Mouse (Mus musculus) spleen, adult 2 months (tissue): ENCODE results near the gene Slc31a1. TPM values are rescaled to one million over a fixed set of nuclear protein-coding genes. Genes with fewer than 3 reads are reported as not detected.

Source experiments
- DNase-seq, 2 experiments: peaks; one replicate each; pipeline versions ENCODE4 v3.0.0 to v3.0.0-alpha.2; 2012 to 2021; ENCODE audit warnings: low spot score in 2 of 2, low read depth in 1 of 2
- H3K27ac ChIP-seq: fragments of 200-500 bp; 2 replicates; pipeline ENCODE4 v1.5.1; 2012; ENCODE audit warnings: low read length, inconsistent platforms; ENCODE audit not compliant: insufficient read depth
- H3K27me3 ChIP-seq: fragments of 200-500 bp; 2 replicates; pipeline ENCODE4 v1.6.1; 2012; ENCODE audit warnings: mild to moderate bottlenecking, moderate library complexity, low read length, inconsistent platforms; ENCODE audit not compliant: control insufficient read depth, insufficient read depth
- H3K36me3 ChIP-seq: fragments of 200-500 bp; 2 replicates; pipeline ENCODE4 v1.6.1; 2012; ENCODE audit warnings: mild to moderate bottlenecking, low read length, inconsistent platforms; ENCODE audit not compliant: control insufficient read depth, insufficient read depth
- H3K4me1 ChIP-seq: fragments of 200-500 bp; 2 replicates; pipeline ENCODE4 v1.6.1; 2011; ENCODE audit warnings: inconsistent platforms; ENCODE audit not compliant: control insufficient read depth, insufficient read depth, insufficient read length
- H3K4me3 ChIP-seq: fragments of 200-500 bp; 2 replicates; pipeline ENCODE4 v1.5.1; 2011; ENCODE audit warnings: mild to moderate bottlenecking, inconsistent platforms; ENCODE audit not compliant: insufficient read depth, insufficient read length; ENCODE audit errors: extremely low read depth
- CTCF ChIP-seq: fragments of 200-500 bp; IDR thresholded peaks from 2 replicates; pipeline ENCODE4 v1.5.1; 2011; ENCODE audit warnings: mild to moderate bottlenecking, inconsistent platforms; ENCODE audit not compliant: insufficient read depth, insufficient read length, insufficient replicate concordance; ENCODE audit errors: extremely low read depth
- POLR2A ChIP-seq: fragments of 200-500 bp; IDR thresholded peaks from 2 replicates; pipeline ENCODE4 v1.6.1; 2011; ENCODE audit warnings: low read depth, low read length, inconsistent platforms
- WGBS: fragments of 180-500 bp; shearing (Covaris S2); methylation state at CpG from one replicate; pipeline ENCODE4 v1.1.7; 2018; 5-methylcytosine and 5-hydroxymethylcytosine counted together
- polyA plus RNA-seq: library from polyadenylated mRNA; depleted of rRNA; stranded (reverse); fragments of >200 nt; gene quantifications from 2 replicates; pipeline ENCODE4 v1.2.3, GENCODE M21; 2012

Gene Slc31a1
- polyA plus RNA-seq, 1 experiment: 5.4 TPM

- TF ChIP-seq CTCF: no peak
- no peak for TF ChIP-seq POLR2A
- Histone ChIP-seq H3K4me1 (no peaks in the 10 kb centered on the region; the same call in 1 of the 2 replicates), H3K27me3 (no peaks in the 10 kb centered on the region), H3K4me3 (no peak overlapping the region), H3K36me3 (peaks cover 50% of the 10 kb centered on the region), H3K27ac (no peak overlapping the region)
- peak in 1 of 2 experiments; percentile 21 for DNase-seq
- 33% methylated on average over 3 of the region's 3 CpGs for WGBS
Observed at GRCm38 (mm10) chr4:62322684-62323083, 37.8 kb upstream of the Slc31a1 start.

- Histone ChIP-seq H3K36me3 (peaks cover 55% of the 10 kb centered on the region), H3K27me3 (no peaks in the 10 kb centered on the region), H3K4me1 (no peaks in the 10 kb centered on the region; the same call in 1 of the 2 replicates), H3K27ac (no peak overlapping the region), H3K4me3 (no peak overlapping the region)
- no peak for TF ChIP-seq CTCF
- TF ChIP-seq POLR2A: no peak
- DNase-seq: no peak
Observed at GRCm38 (mm10) chr4:62326111-62326510, 34.4 kb upstream of the Slc31a1 start.

- TF ChIP-seq POLR2A: no peak
- TF ChIP-seq CTCF: no peak
- no peak for DNase-seq
- Histone ChIP-seq H3K4me3 (no peak overlapping the region), H3K27me3 (no peaks in the 10 kb centered on the region), H3K27ac (no peak overlapping the region), H3K36me3 (peaks cover 51% of the 10 kb centered on the region), H3K4me1 (no peaks in the 10 kb centered on the region)
- 64% methylated on average over 6 of the region's 6 CpGs for WGBS
Observed at GRCm38 (mm10) chr4:62328941-62329660, 31.4 kb upstream of the Slc31a1 start.

GRCm38 (mm10) chr4:62331977-62332376 is 28.6 kb upstream of the Slc31a1 start:
- peaks cover 51% of the 10 kb centered on the region for H3K36me3 ChIP-seq
- H3K4me3 ChIP-seq: no peak overlapping the region
- H3K27me3 ChIP-seq: no peaks in the 10 kb centered on the region
- H3K27ac ChIP-seq: no peak overlapping the region
- TF ChIP-seq CTCF: no peak
- TF ChIP-seq POLR2A: no peak
- no peaks in the 10 kb centered on the region for H3K4me1 ChIP-seq
- no peak for DNase-seq
- WGBS: 78% methylated on average over 5 of the region's 5 CpGs

- H3K4me1 ChIP-seq: no peaks in the 10 kb centered on the region
- DNase-seq: no peak
- peaks cover 41% of the 10 kb centered on the region for H3K36me3 ChIP-seq
- H3K27me3 ChIP-seq: no peaks in the 10 kb centered on the region
- TF ChIP-seq CTCF (no peak), POLR2A (no peak)
- WGBS: 96% methylated on average over 5 of the region's 5 CpGs
- H3K4me3 ChIP-seq: no peak overlapping the region
- H3K27ac ChIP-seq: no peak overlapping the region
Observed at GRCm38 (mm10) chr4:62338536-62338935, 22.0 kb upstream of the Slc31a1 start.

GRCm38 (mm10) chr4:62344000-62344399 is 16.5 kb upstream of the Slc31a1 start:
- H3K4me3 ChIP-seq: no peak overlapping the region
- WGBS: 94% methylated on average over 1 of the region's 1 CpGs
- peak in 1 of 2 experiments; percentile 11 for DNase-seq
- TF ChIP-seq POLR2A (no peak), CTCF (0 out of 2 replicates have a peak, but pooled peaks have one; percentile 0)
- no peak overlapping the region for H3K27ac ChIP-seq
- peaks cover 2% of the 10 kb centered on the region; the same call in 1 of the 2 replicates for H3K4me1 ChIP-seq
- peaks cover 26% of the 10 kb centered on the region for H3K36me3 ChIP-seq
- H3K27me3 ChIP-seq: no peaks in the 10 kb centered on the region

GRCm38 (mm10) chr4:62345827-62346226 is 14.7 kb upstream of the Slc31a1 start:
- H3K27ac ChIP-seq: peak overlapping the region; percentile 60
- no peak for TF ChIP-seq POLR2A
- no peak for TF ChIP-seq CTCF
- DNase-seq: peak in 1 of 2 experiments; percentile 38
- peaks cover 2% of the 10 kb centered on the region; the same call in 1 of the 2 replicates for H3K4me1 ChIP-seq
- no peak overlapping the region for H3K4me3 ChIP-seq
- peaks cover 22% of the 10 kb centered on the region for H3K36me3 ChIP-seq
- 36% methylated on average over 4 of the region's 4 CpGs for WGBS
- no peaks in the 10 kb centered on the region for H3K27me3 ChIP-seq
